Mouse (Mus musculus) testis, postnatal 14 days (tissue): Measurements from ENCODE around the gene Msmo1.

Experiments used
- DNase-seq: peaks from one replicate; pipeline ENCODE4 v3.0.0; 2021; ENCODE audit warnings: low spot score

Msmo1 gene

GRCm38 (mm10) chr8:64733271-64733943, at the start of gene Msmo1:
Gene Msmo1, minus strand, starts transcription at chr8:64733792.
- DNase-seq: peak; percentile 99

- DNase-seq: no peak
These were observed 48.4 kb upstream of the Msmo1 start for GRCm38 (mm10) chr8:64781947-64782346.

DNA sequence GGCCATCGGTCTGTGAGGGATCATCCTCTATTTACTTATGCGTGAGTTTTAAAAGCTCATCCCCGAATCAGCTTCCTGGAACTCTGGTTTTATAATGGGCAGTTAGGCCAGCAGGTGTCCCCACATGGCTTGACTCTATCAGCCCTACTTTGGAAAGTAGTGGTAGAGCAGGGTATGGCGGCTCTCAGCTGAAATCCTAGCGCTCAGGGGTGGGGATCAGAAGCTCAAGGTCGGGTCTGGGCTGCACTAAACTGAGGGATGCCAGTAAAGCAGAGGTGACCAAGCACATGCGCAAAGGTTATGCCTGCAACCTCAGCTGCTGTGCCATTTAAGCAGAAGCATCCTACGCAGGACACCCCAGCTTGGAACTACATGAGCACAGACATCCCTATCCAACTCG, 44.3 kb upstream of the Msmo1 start:
- DNase-seq: no peak

- DNase-seq: no peak
These were observed 40.5 kb upstream of the Msmo1 start for GRCm38 (mm10) chr8:64774136-64774535.

DNA sequence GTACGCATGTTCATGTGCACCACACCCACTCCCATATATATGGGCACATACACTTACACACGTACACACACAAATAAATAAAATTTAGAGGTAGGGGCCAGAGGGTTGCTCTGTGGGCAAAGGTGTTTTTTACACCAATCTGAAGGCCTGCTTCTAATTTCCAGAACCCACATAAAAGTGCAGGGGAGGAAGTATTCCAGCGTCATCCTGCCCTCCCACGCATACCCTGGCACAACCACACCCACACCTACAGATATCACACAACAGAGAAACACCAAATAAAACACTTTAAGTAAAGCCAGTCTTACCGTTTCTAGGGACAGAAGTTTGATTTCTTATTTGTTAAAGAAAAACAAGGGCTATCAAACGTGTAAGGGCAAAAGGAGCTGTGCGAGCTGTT, 37.2 kb upstream of the Msmo1 start:
- DNase-seq: no peak

- DNase-seq: no peak
These were observed 36.0 kb upstream of the Msmo1 start for GRCm38 (mm10) chr8:64769586-64769985.

- DNase-seq: no peak
These were observed 35.1 kb upstream of the Msmo1 start for GRCm38 (mm10) chr8:64768645-64769044.

DNA sequence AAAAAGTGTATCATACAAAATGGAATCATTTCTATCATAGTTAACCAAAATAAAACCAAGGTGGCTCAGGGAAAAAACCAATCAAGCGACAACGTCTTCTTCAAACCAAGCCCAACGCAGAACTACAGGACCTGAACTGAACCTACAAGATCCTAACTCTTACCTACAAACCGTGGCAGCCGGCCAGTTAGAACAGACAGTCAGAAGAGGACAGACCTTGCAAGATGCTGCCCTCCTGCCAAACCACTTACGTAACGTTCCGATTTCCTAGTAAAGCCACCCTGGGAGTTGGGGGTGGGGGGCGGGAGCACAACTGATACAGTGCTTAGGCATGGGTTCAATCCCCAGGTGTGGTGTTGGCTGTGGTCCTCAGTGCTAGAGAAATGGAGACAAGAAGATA, 33.5 kb upstream of the Msmo1 start:
- DNase-seq: no peak

- DNase-seq: no peak
These were observed 30.5 kb upstream of the Msmo1 start for GRCm38 (mm10) chr8:64764075-64764474.

DNA sequence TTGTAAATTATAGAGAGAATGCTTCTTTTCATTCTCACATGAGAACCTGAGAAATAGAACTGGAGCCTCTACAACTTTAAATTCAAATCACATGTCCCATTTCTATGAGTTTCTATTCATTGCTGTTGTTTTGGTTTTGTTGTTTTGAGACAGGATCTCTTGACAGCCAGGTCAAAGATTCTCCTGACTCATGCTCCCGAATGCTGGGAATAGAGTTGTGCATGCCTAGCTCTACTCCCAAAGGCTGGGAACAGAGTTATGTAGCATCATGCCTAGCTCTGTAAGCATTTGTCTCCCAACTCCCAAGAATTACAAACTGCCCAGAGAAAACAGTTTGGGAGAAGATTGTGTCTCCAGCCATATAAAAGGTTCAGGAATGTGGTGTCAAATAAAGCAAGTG, 29.2 kb upstream of the Msmo1 start:
- DNase-seq: no peak

GRCm38 (mm10) chr8:64761430-64761829, 27.8 kb upstream of the Msmo1 start:
- DNase-seq: no peak

GRCm38 (mm10) chr8:64757956-64758355, 24.4 kb upstream of the Msmo1 start:
- no peak for DNase-seq

- DNase-seq: no peak
These were observed 12.8 kb upstream of the Msmo1 start for GRCm38 (mm10) chr8:64746215-64747058.

DNA sequence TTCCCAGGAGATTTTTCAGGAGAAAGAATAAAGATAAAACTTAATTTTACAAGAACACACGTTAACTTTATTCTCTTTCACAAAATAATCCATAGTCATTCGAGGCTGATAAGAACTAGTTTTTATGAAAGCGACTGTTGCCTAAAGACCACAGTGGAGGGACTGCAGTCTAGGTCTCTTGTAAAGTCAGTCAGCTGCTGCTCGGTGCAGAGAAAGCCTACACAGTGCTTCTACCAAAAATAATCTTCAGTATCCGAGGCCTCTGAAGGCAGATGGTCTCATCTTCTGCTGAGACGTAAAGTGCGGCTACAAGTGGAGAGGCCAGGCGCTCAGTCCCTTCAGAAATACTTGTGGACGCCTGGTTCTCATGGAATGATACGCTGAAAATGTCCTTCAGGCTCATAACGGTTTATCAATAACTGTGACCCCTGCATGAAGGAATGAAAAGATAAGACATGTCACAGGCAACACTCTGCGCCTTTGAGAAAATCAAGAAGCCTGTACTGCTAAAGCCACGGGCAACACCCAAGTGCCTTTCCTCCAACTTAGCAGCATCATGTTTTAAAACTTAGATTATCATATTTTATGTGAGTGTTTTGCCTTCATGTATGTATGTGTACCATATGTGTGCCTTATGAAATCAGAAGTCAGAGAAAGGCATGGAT, 7.1 kb upstream of the Msmo1 start:
- no peak for DNase-seq

- DNase-seq: no peak
These were observed 5.3 kb upstream of the Msmo1 start for GRCm38 (mm10) chr8:64738916-64739315.

- no peak for DNase-seq
These were observed 3.3 kb upstream of the Msmo1 start for GRCm38 (mm10) chr8:64736767-64737323.

DNA sequence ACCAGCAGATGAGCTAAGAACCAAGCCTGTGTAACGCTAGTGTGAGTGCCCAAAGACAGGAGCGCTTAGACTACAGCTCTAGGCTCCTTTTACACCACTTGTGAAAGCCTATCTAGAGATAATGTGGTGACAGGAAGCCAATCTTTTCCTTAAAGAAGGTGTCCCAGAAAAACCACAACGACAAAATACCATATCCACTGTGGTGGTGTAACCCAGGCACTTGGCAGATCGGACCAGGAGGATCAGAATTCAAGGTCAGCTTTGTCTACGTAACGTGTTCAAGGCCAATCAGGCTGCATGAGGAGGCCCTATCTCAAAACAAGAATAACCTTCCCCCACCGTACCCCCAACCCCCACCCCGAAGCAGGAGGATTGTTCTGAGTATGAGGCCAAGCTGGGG, 1.6 kb upstream of the Msmo1 start:
- no peak for DNase-seq

- no peak for DNase-seq
These were observed 996 bp downstream of the Msmo1 start for GRCm38 (mm10) chr8:64732596-64732995.

GRCm38 (mm10) chr8:64728156-64728555, 5.4 kb downstream of the Msmo1 start:
- no peak for DNase-seq

GRCm38 (mm10) chr8:64726190-64726695, 7.3 kb downstream of the Msmo1 start:
- DNase-seq: no peak

GRCm38 (mm10) chr8:64723206-64723605, 10.4 kb downstream of the Msmo1 start:
- no peak for DNase-seq

- DNase-seq: no peak
These were observed 15.7 kb downstream of the Msmo1 start for GRCm38 (mm10) chr8:64717868-64718267.
